Mouse (Mus musculus): ENCODE data around the gene Plxnd1. TPM values are rescaled to one million over a fixed set of nuclear protein-coding genes. Genes with fewer than 3 reads are reported as not detected.
A peak's percentile ranks its signal among the peaks of the same experiment; 100 is the strongest.

Plxnd1 gene
- total RNA-seq, 1 experiment from 2014 or later, result 173 TPM

DNA sequence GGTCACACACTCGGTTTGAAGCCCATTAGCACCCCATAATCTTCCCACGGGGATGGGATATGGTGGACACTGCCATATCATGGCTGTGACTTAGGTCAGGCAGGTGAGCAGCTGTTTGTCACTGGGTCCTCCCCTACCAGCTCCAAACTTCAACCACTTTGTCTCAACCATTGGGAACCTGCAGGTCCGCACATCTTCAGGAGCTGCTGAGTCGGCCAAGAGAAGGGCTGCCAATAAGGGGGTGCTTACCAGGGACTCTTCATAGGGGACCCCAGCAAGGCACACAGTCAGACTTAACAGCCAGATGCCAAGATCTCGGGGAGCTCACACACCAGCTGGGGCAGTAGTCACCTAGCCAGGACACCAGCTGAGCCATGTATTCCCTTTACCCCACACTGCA lies 6.0 kb upstream of the Plxnd1 start:
- no peak for DNase-seq

DNA sequence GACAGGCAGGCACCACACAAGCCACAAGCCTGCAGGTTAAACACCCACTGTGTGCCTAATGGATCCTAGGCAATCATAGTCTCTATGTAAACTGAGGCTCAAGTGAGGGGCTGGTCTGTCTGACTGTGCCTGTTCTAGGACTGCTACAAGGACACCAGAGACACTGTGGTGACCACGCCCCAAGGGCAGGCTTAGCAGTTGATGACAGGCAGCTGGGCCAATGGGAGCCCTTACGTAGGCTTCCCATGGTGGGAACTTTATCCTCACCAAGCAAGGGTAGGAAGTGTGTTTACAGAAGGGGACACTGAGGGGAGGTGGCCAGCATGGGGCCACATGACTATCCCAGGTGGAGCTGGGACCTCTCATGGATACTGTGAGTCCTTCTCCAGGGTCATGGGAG lies 4.4 kb upstream of the Plxnd1 start:
- DNase-seq, result peak; percentile 77

DNA sequence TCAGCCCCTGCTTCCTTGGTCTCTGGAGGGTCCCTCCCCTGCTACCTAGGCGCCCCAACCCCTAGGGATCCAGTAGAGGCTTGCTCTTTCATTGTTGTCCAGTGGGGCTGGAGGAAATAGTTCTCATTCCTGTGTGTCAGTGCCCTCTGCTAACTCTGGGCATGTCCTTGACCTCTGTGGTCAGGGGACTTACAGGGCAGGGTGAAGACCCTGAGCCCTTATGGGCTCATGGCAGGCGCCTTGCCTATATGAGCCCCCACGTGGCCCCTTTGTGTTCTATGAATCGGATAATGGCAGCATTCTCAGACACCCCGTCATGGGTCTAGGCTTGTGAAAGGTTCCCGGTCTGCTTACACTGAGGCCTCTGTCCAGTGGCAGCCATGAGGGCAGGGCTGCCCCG lies 4.0 kb upstream of the Plxnd1 start:
- no peak for DNase-seq

DNA sequence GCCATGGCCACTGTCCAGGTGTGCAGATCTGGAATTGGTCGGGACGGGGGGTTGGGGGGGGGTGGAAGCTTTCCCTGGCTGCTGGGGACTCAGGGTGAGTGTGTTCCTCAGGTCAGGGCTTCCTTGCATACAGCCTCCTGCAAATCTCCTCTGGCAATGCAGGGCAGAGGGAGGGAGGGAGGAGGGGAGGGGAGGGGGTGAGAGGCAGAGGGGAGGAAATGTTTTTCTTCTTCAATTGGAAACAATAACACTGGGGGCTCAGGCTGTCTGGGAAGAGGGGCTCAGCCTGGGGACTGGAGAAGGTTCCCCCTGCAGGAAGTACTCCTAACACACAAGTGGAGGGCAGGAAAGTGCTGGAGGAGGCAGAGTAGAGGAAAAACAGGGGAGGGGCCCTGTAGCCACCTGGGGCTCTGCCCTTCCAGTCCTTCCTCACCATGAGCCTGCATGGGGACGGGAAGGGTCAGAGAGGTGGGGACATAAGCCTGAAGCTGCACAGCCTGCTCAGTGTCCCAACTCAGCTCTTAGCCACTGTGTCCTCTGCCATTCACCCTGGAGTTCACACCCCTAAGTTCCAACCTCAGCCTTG lies 3.0 kb upstream of the Plxnd1 start:
- DNase-seq, result no peak

DNA sequence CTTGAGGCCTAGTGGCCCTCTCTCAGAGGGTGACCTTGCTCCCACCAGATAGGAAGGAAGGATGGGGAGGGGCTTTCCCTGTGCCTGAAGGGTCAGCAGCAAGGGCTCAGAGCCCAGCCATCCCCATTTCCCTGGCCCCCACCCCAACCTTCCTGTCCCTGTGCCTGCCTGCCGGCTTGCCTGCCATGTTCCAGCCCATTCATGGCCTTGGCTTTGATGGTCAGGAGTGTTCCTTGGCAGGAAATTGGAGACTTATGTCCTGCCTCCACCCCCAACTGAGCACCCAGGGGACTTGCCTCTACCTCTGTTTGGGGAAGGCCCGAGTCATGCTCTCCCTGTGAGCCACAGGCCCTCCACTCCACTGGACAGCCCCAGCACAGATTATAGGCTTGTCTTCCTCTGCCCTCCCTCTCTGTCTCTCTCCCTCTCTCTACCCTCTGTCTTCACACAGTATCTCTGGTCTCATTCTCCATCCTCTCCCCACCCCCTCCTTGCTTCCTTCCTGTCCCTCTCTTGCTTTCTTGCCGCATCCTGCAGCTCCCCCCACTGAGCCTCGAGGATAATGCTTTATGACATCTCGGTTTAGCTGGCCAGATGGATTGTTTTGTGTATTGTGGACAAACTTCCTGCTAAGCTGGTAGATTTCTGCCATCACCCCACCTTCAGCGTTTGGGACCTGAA lies 1.5 kb upstream of the Plxnd1 start:
- peak; percentile 83 for DNase-seq

DNA sequence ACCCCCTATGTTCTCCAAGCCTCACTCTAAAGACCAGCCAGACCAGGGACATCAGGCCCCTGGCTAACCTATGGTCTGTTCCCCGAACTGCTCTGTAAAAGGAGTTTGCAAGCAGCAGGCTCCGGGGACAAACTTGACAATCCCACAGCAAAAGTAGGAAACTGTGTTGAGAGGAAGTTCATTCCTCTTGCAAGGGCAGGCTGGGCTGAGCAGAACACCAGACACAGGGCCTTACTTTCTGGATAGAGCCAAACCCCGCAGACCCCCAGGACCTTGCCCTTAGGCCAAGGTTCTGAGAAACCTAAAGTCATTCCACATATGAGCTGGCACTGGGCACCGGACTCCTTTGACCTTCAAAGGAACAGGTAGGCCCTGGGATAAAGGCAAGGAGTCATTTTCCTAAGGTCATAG lies 731 bp upstream of the Plxnd1 start:
- DNase-seq, result peak; percentile 40

DNA sequence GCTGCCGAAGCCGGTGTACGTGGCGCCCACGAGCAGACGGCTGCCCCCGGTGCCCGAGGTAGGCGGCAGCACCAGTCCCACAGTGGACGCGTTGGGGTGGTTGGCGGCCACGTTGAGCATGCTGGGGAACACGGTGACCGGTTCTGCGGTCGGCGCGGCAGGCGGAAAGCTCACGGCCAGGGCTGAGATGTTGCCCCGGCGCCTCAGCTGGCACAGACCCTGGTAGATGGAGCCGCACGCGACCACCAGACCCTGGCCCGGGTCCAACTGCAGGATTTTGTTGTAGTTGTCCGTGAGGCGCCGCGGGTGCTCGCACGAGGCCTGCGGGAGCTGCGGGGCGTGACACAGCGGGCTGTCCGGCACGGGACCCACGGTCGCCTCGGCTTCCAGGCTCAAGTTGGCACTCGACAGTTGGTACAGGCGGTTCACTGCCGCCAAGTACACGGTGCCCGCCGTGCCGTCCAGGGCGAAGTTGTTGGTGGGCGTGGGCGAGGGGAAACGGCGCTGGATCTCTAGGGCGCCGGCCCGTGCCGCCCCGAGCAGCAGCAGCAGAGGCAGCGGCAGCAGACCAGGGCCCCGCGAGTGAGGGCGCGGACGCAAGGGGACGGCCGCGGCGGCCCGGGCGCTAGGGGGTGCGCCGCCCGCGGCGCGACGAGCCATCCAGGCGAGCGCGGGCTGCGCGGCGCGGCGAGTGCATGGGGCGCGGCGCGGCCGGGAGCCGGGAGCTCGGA lies 494 bp downstream of the Plxnd1 start:
- peak; percentile 68 for DNase-seq

DNA sequence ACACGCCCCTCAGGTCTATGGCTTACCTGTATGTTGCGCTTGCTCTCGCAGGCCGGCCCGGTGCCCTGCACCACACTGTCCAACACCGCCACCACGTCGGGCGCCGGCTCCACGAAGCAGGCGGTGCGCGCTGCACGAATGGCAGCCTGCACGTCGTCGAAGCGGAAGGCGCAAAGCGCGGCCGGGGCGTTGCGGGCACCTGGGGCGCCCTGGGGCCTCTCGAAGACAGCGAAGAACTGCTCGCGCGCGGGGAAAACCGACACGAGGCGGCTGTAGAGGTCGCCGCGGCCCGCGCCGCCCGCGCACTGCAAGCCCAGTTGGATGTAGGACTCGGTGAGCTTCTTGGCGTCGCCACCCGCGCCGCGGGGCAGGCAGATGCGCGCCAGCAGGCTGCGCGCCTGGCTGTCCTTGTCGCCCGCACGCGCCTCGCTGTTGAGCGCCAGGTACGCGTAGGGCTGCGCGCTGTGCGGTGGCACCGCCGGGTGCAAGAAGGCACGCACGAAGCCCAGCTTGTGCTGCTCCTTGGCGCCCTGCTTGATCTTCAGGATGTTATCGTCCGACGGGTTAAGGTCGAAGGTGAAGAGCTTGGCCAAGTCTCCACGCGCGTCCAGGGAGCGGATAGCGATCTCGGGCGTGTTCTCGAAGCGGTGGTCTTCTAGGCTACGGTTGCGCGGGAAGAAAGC lies 1.2 kb downstream of the Plxnd1 start:
- DNase-seq, result peak; percentile 59

DNA sequence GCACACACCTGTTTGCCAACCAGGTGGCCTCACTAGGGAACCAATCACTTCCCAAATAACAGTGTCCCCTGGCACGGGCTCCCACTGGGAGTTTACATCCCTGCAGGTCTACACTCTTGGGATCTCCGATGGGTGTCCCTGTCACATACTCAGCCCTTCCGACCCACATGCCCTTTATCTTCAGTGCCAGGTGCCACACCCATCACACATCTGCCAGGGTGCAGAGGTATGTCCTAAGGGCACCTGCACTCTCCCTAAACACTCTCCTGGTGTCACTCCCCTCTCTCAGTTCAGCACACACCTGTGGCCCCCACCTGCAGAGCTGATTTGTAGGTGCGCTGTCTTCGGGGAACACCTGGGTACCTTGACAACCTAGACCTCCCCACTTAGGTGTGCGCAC lies 1.8 kb downstream of the Plxnd1 start:
- peak; percentile 9 for DNase-seq

DNA sequence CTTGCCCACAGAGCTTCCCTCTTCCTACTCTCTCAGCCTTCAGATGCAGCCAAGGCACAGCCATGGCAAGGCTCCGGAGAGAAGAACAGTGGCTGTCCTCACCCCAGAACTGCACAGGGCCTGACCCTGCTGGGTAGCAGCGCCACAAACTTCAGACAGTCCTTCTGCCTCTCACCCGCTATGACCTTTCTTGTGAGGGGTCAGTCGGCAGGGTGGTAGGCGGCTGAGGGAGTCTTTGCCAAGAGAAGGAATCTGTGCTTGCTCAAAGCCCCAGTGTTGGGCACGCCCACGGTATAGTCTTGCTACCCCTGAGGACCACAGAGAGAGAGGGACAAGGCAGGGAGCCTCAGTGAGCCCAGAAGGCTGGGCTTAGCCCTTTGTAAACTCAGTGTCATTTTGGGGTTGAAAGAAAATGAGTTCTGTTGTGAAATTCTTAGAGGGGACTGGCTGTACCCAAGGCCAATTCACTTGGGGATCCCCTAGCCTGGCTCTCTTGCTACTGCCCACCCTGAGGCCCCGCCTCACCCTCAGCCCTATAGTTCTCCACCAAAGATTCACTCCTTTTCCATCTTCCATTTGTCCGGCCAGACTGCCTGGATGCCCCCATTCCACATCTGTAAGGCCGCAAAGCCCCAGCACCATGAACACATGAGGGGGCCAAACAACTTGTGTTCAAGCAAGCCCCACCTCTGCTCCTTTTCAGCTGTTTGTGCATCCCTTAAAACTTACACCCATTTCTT lies 2.8 kb downstream of the Plxnd1 start:
- DNase-seq, result peak; percentile 59

DNA sequence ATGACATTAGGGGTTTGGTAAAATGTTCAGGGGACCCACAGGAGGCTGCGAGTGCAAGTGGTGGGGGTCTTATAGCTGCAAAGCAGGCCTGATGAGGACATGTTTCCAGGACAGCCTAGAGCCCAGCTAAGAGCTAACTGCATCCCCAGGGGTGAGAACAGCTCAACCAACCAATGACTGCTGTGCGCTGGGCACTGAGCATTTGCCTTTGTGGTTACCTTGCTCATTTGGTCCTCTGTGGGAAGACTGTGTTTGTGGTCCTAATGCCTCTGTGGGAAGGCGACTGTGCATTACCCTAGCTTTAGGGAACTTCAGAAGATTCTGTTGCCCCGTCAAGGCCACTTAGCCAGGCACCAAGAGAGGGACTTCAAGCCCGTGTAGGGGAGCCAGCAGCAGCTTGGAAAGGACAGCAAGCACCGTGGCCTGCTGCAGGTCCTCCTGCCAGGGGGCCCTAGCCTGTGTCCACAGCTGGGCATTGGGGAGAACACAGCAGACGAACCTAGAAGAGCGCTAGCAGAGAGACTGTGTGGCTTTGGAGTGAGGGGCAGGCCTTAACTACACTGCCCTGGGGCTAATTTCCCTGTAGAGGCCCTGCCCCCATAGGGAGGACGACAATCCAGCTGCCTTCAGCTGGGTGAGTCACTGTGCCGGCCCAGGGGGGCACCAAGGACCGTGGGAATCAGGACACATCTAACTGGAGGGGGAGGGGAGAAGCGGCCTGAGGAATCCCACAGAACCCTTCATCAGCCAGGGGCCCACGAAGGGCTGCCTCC lies 3.5 kb downstream of the Plxnd1 start:
- peak; percentile 86 for DNase-seq

DNA sequence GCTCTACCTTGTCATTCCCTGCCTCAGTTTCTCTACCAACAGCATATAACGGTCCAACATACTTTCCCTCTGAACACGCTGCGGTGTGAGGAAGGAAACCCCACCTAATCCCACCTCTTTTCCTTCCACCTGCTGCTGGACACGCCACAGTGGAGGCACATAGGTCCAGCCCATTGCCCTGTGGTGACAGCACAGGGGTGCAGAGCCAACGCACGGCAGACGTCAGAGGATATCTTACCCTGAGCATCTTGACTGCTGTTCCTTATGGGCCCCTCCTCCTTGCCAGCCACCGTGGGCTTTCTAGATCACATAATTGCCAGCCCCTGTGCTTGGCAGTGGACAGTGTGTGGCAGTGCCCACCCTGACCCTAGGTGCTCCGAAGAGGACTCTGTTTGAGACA lies 4.3 kb downstream of the Plxnd1 start:
- DNase-seq, result no peak

DNA sequence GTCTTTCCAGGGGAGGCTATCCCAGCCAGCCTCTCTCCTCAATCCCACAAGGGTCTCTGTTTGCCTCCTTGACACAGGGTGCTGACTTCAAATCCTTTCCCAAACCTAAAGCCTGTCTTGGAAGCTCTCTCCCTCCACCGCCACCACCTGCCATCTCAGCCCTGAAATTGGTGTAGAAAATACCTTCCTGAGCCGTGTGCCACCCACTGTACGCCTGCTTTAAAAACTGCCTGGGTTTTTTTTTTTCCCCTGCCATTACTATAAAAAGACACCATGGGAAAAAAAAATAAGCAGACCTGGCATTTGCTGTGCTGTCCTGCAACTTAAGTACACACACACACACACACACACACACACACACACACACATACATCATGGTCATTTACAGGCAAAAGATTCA lies 4.7 kb downstream of the Plxnd1 start:
- no peak for DNase-seq

DNA sequence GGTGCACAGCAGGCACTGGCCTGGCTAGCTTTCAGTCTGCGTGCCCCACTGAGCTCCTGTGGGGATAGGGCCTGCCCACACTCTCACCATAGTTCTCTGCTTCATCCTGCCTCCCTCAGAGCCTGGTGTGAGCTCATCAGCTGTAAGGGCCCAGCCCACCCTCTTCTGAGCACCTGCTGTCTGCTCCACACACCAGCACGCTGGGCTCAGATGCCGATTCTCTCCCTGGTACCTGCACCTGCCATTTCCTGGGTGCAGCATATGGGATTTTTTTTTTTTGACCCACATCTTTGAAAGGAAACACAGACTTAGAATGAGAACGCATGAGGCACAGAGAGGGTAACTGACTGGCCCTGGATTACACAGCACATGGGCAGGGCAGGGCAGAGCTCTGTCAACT lies 5.2 kb downstream of the Plxnd1 start:
- DNase-seq, result no peak

DNA sequence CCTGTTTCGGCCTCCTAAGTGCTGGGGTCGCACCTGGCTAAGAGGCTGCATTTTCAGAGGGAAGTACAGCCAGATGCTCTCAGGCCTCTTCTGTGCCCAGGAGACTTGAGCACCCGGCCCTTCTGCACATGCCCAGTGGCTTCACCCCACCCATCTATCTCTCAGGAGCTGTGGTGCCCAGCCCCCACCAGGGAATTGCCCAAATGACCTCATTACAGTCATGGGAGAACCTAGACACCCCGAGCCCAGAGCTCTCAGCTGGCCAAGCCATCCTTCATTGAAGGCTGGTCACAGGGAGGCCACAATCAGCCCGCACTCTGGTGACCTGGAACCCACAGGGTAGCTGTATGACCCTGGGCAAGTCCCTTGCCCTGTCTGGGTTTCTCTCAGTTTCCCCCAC lies 5.8 kb downstream of the Plxnd1 start:
- no peak for DNase-seq

DNA sequence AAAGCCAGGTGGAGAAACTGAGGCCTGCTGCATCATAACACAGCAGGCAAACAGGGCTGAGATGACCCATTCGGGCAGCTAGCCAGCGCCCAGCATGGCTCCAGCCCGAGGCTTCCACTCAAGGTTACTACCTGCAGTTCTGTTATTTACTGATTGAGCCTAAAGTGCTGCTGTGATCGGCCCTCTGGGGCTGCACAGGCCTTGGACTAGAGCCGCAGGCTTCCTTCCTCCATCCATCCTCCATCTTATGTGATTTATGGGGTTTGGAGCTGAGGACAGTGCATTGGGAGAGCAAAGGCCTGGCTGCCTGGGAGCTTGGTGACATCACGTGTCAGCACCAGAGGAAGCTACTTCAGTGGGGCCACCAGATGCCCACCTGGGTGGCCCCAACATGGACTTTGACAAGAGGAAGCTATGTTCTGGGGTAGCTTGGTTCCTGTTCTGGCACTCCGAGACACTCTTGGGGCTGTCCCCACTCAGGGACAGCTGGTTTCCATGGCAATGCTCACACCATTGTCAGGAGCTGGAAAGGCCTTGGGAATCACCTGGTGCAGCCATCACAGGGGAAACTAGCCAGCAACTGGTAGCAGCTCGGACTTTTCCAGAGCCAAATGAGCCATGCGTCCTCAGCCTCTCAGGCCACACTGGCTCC lies 7.6 kb downstream of the Plxnd1 start:
- peak; percentile 76 for DNase-seq

DNA sequence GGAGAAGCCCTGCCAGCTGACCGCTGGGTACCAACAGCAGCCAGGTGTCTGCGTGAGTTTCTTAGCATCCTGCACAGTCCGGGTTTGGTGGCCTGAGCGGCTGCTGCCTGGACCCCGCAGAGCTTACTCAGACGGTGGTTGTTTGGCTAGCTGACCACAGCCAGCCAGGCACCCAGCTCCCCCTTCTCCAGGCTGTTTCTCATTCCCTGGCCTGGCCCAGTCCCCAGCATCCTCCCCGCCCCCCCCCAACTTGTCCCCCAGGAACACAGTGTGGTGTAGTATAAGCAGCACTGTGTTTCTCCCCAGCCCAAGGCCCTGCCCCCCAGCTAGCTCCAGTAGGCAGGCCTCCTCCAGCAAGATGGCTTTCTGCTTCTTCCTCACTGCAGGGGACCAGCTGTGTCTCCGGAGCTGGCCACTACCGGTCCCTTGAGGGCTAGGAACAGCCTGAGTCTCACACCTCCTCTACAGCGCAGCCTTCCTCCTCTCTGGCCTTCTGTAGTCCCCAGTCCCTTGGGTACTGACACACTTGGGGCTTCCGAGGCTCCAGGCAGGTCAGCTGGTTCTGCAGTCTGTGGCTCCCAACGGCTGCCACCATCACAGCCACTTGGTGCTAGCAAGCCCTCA lies 8.2 kb downstream of the Plxnd1 start:
- no peak for DNase-seq

DNA sequence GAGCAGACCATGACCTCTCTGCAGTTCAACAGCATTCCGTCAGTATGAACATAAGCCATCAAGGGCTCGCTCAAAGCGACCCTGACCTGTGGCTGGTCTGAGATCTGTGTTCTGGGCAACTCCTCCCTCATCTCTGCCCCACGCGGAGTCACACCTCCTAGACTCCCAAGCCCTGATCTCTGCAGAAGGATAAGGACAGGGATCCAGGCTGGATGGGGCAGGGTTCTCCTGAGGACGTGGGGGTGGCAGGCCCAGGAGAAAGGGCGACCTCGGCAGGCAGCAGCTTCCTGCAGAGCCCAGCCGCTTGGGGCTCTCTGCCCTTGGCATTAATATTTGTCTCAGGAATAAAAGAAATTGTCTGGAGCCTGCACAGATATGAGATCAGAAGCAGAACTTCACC lies 9.2 kb downstream of the Plxnd1 start:
- DNase-seq, result peak; percentile 76

DNA sequence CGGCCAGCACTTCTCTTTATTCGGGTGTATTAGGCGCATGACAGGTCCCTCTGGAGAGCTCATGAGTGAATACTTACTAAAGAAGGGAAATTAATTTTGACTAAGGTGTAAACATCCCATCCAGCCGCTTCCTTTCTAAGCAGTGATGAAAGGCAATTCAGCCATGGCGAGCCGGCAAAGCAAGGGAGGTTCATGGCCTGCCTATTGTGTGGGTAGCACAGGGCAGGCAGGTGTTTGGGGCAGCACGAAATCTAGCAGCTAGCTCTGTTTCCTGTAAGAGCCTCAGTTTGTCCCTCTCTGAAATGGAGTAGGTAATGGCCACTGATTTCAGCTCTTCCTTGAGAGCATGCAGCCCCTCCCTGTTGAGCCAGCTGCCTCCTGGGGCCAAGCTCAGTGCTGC lies 10.2 kb downstream of the Plxnd1 start:
- DNase-seq, result no peak

DNA sequence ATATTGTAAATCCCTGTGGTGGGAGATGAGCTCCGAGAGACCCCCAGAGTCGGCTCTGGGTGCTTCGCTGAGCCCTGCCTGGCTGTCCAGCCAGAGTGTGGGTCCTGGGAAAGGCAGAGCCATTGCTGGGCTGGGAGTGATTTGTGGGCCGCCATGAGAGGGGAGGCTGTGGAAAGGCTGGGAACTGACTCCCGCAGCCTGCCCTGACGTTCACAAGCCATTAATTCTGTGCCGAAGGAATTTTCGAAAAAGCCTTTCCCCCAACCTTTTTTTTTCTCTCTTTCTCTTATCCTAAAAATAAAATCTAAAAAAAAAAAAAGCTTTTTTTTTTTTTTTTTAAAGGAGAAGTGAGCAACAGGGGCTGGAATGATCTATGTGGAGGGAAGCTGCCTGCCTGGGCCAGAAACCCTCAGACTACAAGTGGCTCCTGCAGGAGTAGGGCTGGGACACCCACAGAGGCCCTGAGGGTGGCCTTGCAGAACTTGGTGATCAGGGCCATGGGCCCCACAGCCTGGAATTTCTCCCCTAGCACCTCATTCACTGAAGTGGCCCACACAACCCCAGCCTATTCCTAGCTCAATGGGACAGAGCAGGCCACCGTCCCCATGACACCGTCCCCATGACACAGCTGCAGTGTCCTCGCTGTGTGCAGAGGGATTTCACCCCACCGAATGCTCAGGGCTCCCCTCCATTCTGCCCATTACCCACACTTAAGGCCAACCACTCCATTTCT lies 11.3 kb downstream of the Plxnd1 start:
- DNase-seq, result no peak

Data from adrenal gland, postnatal 14 days (tissue).